Mouse (Mus musculus) granulocyte monocyte progenitor cell, adult 5-6 weeks (primary cell): Measurements from ENCODE around the gene Tns3. TPM values are rescaled to one million over a fixed set of nuclear protein-coding genes. Genes with fewer than 3 reads are reported as not detected.

ENCODE experiments used
- ATAC-seq: replicated peaks from 2 replicates; pipeline ENCODE4 v1.8.0; 2016; ENCODE audit warnings: mild to moderate bottlenecking, moderate TSS enrichment, inconsistent platforms; ENCODE audit not compliant: poor library complexity, severe bottlenecking
- total RNA-seq, 2 experiments: library from RNA; stranded (forward) in 1 of 2; stranded (reverse) in 1 of 2; fragments of 200-712, 200-1000 nt in 1 of 2; fragments of >200 nt in 1 of 2; fragmentation: Nextera tagmentation in 1 of 2; gene quantifications; 2 replicates each; pipeline ENCODE4 v1.2.3; 2014 to 2017

The Tns3 gene
- total RNA-seq, 2 experiments from 2014 or later: 13.1 to 26.9 TPM

DNA sequence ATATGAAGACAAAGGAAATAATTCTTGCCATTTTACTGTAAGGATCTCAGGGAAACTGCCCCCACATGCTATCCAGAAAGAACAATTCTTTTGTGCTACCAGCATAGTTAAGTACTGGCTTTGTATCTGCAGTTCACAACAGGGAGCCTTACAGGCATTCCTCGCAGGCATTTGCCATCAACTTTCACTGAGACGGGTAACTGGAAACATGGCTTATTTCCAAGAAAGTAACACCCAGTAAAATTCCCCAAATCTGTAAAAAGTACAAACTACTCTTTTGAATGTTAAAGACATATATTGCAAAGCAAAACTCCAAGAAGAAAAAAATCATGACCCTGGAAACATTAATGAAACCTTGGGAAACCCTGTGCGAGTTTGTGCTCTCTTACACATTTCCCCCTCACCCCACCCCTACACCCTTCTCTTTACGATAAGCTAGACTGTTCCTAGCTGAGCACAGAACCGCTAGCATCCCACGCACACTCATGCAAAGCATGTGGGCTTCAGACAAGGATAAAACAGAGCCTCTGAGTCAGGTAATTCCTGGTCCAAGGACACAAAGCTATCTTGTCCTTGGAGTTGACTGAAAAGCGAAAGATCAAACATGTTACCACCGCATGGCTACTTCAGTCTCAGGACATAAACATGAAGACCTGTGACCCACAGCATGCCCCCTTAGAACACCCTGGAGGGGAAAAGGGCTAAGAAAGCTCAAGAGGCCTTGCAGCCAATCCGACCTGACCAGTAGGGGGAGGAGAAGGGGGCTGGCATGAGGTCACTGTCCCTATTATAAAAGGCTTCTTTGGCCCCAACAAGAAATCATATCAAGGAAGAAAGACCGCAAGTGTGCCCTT lies 11.3 kb downstream of the Tns3 start:
- no peak for ATAC-seq

DNA sequence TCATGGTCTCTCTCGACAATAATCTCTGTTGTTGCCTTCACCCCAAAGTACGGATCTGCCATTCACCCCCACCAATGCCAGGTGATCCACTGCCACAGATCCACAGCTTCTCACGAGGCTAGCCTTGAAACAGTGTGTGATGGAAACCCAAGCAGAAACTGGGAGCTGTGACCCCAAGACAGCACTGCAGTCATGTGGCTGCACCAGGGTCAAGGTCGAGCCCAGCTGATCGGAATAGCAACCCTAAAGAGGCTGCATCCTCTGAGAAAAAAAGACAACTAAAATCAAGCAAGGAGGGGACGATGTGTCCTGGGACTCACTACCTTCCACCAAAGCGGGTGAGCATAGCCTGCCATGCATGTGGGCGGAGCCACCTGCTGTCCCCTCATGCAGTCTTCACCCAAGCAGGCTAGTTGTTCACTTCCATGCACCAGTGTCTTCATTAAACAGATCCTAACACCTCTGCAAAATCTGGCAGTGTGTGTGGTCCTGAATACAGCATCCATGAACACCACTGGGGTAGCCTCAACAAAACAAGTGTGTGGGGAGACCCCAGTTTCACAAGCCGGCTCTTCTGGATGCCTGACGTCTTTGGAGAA lies 12.1 kb downstream of the Tns3 start:
- no peak for ATAC-seq

DNA sequence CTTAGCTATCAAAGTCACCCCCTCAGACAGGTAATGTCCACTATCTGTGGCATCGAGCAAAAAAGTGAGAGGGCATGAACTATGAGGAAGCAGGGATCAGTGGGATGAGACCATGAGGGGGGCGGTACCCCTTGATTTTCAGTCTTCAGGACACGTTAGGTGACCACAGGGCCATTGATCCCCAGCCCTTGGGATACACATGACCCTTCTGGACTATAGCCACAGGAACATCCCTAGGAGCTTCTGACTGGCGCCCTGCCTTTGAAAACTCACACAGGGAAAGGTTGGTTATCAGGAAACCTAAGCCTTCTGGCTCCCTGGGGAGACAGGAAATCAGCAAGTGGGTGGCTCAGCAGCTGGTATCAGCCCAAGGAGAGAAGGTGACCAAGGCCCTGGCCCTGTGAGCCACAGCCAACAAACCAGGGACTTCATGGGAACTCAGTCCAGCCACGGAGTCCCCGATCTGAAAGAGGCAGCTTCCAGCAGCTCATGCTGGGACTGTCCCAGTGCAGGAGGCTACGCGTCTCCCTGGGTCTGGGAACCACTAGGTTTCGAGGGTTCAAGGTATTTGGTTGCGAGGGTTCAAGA lies 12.8 kb downstream of the Tns3 start:
- no peak for ATAC-seq

DNA sequence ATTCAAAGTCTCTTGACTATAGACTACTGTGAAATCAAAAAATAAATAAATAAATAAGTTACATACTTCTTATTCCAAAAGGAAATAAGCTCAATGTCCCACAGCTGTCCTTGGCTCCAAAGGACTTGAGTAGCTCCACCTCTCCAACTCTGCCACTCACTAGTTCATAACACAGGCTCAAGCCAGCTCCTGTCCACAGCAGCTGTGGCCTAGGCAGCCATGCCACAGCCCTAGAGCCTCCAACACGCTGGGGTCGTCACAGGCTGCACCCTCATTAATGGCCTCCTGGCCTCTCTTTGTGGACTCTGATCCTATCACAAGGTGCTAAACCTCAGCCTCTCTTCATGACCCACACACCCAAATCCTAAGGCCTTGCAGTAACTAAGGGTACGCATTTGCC lies 18.7 kb downstream of the Tns3 start:
- ATAC-seq: no peak

DNA sequence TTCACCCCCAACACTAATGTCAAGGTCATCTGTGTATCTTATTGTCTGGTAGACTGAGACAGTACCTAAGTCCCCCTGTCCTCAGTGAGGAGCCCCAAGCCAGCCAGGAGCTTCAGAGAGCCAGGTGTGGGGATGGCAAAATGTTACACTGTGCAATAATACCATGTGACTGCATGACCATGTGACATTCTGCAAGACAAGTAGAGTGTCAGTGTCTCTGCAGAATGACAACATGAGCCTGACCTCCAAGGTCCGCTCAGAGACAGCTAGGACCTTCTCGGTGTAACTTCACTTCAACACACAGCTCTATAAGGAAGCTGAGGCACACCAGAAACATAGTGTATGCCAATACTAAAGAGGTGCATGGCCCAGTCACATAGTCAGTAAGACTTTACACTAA lies 20.1 kb downstream of the Tns3 start:
- no peak; the same call in 1 of the 2 replicates for ATAC-seq

DNA sequence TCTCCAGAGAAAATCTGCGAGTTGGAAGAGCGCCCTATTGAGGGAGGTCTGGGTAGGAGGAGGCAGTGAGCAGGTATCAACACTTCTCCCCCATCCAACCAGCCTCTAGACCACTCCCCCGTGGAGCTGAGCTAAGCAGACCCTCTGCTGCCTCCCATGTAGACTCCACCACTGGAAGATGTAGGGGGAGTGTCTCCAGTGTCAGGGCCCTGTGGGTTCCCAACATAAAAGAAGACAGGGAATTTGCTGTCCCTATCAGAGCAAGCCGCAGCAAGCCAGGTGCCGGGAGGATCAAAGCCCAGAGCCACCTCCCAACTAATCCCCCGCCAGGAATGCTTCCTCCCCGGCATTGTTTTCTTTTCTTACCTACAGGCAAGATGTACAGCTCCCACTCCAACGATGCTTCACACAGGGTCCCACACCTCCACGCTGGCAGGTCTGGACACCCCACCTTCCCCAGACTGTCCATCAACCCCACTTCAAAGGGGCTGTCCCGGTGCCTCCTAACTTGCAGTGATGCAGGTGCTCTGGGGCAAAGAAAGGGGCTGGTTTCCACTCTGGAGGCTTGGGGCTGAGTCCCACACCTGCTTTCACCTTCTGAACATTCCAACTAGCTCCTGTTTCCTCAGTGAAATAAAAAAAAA lies 22.6 kb downstream of the Tns3 start:
- no peak for ATAC-seq

DNA sequence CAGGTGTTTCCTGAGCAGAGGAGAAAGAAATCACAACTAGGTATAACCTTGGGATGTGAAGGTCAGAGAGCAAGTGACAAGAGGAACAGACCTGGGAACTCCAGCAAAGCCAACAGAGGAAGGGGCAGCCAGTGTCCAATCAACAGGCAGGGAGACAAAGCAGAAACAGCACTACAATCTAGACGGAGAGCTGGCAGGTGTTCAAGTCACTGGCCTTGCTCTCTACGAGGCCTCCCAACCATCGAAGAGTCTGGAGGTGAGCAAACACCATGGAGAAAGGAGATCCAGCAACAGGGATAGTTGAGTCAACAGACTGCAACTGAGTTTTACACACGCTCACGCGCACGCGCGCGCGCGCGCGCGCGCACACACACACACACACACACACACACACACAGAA lies 24.6 kb downstream of the Tns3 start:
- ATAC-seq: peak; percentile 16; the same call in 1 of the 2 replicates

DNA sequence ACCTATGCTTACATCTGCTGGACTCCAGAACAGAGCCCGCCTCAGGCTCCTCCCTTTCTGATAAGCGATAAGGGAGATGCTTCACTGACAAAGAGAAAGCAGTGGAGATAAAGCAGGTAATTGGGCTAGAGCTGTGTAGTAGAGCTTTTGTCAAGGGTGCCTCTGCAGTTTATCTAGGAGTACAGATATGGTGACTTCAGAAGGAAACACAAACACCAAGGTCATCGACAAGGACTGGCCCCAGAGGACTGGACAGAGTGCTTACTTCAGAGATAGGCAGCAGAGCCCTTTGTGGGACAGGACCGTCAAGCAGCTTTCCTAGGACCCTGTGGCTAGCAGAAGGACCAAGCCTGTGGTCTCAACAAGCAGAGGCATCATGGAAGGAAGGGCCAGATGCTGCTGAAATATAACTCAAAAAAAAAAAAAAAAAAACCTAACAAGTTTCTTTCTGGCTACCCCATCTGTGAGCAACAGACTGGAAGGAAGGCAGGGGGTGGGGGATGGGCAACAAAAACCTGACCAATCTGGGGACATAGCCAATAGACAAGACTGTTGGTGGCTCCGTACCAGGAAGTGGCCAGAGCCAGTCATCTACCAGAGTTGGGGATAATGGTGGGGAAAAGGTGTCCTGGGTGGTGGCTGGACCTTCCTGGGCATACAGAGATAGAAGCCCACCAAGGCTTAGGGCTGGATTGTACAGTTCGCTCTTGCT lies 25.2 kb downstream of the Tns3 start:
- 0 out of 2 replicates have a peak, but pooled peaks have one; percentile 6 for ATAC-seq

DNA sequence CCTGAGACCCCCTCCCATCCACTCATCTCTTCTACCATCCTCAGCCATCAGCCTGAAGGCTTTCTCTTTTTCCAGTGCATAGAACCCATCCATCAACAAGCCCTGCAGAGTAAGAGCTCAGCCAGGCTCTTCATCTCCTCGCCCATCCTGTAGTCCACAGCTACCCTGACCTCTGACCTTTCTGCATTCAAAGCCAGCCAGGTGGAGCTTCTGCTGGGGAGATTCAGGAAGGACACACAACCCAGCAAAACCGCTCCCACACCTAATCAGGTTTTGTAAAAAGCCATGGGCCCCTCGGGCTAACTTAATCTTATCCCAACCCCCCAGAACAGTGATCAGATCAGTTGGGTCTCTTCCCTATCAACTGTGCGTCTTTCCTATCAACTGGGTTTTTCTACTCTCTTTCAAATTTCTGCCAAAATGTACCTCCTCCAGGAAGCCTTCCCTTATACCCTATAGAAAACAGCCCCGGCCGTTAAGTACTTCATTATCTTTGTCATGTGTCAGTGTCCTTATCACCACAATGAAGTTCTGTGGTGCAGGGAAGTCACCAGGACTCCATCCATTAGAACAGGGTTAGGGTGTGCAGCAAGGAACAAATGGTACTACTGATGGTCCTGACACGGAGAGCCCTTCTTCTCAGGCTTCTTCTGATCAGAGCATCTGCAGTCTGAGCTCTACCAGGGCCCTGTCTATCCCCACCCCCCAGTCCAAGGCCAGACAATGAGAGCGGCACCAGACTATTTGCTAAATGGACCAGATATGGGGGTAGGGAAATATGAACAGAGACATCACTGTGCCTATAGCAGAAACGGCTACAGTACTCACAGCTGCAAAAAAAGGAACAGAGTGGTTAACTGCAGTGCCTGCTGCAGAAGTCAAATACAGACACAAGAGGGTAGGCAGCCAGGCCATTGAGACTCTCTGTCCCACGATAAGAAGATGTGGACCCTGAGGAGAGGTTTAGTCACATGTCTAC lies 26.6 kb downstream of the Tns3 start:
- peak; percentile 43 for ATAC-seq

DNA sequence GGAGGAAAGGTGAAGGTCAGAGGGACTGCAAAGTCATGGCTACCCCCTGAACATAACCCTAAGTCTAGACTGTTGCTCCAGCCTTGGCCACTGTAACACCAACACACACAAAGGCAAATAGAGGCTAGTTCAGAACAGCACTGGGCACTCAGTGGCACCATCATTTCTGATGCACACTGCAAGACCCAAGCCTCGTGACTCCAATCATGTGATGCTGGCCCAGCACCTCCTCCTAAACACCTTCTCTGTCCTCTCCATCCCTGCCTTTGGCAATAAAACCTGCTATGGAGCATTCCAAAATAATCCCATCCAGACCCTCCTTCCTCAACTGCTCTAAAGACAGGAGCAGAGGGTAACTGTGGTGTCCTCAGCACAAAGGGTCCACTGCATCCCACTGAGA lies 27.7 kb downstream of the Tns3 start:
- no peak for ATAC-seq

DNA sequence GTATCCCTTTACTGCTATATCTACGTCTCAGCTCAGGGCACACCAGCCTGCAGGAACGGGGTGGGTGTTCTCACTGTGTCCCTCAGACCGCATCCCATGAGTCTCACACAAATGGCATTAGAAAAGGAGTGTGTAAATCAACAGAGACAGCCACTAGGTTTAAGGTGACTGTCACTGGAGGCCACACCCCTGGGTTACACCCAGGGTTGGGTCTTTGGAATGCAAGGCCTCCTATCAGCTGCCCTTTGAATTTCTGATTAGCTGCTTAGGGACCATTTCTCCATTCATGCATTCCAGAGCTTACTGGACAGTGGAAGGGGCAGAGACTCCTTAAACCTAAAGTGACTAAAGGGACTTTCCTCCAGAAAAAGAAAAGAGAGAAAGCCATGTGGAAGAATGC lies 28.6 kb downstream of the Tns3 start:
- ATAC-seq: peak; percentile 17; the same call in 1 of the 2 replicates

DNA sequence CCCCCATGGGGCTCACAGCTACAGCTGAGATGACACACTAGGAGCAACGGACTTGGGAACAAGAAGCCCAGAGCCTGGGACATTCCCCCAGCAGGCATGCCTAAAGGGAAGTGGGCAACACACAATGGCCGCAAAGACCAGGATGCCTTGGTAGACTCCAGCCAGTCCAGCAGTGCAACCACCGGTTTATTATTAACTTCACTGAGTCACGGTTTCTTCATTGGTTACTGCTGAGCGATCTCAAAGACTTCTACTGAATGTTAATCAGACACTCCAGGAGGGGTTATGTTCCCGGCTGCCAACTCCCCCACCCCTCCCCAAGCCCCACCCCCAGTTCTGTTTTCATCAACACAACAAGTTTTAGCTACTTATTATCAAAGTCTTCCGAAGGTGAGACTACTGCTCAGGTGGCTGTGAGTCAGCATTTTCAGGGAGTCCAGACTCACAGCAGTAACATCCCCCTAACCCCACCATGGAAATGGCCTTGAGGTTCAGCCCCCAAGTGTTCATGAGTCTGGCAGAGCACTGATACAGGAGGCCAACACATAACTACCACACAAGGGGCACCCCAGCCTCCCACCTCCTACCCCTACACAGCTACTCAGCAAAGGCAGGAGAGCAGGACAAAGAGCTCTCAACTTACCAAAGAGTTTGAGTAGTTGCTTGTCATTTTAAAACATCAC lies 29.5 kb downstream of the Tns3 start:
- peak; percentile 29 for ATAC-seq

DNA sequence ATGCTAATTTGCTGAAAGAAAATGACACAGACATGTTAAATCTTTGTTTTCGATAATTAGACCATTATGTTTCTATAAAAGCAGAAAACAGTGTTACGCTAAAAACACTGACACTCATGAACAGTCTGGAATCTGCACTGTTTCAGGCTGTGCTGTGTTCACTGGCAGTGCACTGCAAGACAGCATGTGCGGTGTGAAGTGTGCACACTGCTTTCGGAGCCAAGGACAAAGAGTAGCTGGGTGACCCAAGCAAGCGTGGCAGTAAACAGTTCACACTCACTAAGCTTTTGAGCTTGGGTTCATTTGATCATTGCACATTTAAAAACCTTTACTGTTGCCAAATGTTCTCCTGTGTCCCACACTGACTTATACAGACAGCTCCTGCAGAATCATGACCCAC lies 32.2 kb downstream of the Tns3 start:
- no peak for ATAC-seq

DNA sequence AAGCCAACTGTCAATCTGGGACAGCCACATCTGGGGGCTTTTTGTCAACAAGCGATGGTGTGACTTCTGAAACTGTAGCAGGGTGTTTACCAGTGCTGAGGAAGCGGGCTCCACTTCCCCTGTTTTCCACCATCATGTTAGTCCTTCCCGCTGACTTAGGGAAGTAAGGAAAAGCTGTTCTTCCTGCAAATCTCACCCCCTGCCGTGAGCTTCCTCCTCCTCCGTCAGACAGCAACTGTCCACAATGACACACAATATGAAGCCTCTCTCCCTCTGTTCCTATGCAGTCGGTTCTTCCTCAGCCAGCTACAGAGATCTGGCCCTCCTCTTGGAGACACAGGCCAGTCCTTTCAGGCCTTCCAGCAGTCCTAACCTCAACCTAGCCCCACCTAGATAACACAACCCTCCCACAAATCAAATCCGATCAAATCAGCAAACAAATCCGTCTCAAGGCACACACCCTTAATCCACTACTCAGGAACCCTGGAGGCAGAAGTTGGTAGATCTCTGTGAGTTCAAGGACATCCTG lies 34.4 kb downstream of the Tns3 start:
- ATAC-seq: peak; percentile 38

DNA sequence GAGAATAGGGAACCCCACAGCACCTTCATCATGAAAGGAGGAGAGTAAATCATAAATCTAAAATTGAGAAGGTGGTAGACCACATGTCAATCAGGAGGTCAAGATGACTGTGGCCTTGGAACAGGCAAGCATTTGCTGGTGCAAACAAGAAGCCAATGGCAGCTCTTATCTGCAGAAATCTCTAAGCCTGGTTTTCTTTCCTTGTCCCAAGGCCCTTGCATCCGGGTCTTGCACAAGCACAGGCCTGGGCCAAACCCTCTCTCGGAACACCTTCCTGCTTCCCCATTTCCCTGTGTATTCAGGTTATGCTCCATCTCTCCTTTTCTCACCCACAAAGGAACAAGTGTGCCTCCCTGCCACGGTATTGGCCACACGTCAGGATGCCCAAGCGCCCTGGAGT lies 35.0 kb downstream of the Tns3 start:
- peak; percentile 26 for ATAC-seq

DNA sequence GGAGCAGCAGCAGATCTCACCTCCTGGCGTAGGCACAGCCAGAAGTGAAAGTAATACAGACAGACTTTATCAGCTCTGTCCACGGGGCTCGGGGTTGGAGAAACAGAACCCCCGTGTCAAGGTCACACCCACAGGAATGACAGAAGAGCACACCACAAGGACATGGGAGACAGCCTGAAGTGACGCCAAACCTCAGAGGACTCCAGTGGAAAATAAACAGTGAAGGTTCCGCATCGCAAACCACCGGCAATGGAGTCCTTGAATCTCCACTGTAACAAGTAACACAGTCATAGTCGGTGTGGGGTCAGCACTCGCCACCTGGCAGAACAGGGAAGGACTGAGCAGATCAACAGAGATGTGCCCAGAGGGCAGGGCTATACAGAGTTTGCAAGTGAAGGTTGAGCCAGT lies 35.5 kb downstream of the Tns3 start:
- peak; percentile 69 for ATAC-seq

DNA sequence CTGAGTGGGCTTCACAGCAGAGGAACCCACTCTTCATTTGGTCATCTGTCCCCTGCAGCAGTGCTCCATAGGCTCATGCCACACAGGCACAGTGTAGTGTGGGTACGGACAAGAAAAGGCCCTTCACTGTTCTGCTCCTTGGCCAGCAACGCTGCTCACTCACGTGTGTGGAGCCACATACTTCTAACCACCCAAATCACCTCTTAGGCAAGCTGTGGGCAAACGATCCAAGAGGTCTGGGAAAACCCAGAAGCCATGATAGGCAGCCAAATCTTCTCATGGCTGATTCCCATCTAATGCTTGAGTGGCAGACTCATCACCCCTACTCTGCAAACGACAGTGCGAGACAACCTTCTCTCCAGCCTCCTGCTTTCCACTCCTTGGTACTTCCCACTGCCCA lies 37.2 kb downstream of the Tns3 start:
- no peak for ATAC-seq

DNA sequence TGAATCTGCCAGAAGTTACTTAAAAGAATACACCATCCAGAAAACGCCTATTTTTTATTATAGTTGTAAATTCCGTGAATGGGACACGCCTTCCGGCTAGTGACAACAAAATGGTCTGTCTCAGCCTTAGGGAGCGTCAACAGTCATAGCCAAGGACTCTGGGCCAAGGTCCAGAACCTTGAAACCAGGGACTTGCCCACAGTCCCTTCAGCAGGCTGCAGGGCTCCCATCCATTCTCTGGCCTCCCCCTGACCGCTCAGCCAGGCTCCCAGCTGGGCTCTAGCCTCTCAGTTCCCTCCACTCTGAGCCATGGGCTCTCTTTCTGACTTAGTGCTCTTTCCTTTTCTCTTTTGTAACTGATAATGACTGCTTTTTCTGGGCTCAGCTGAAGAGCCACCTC lies 37.6 kb downstream of the Tns3 start:
- ATAC-seq: no peak
